Mouse (Mus musculus): Measurements from ENCODE around the gene Romo1.
"Not testable (repeated sequence)": the region's sequence is repeated elsewhere in the genome, so short reads cannot be mapped to it uniquely, and the experiment has no call there.

Romo1 gene

GRCm38 (mm10) chr2:156179796-156180093 lies 35.9 kb downstream of the Romo1 start:
- DNase-seq (ENCODE audit: low read depth), result no peak

- DNase-seq (ENCODE audit: low read depth), result peak; percentile 99
Measured at GRCm38 (mm10) chr2:156180094-156180821, 36.4 kb downstream of the Romo1 start, which contains the start of gene Rbm39. Gene Rbm39, minus strand, starts transcription at chr2:156180238.

GRCm38 (mm10) chr2:156180824-156181590 lies 37.2 kb downstream of the Romo1 start:
- no peak for DNase-seq (ENCODE audit: low read depth)

GRCm38 (mm10) chr2:156181592-156181991 lies 37.8 kb downstream of the Romo1 start:
- DNase-seq (ENCODE audit: low read depth), result no peak

GRCm38 (mm10) chr2:156189241-156189640 lies 45.4 kb downstream of the Romo1 start:
- not testable (repeated sequence) for DNase-seq (ENCODE audit: low read depth)

GRCm38 (mm10) chr2:156190004-156190896 lies 46.4 kb downstream of the Romo1 start:
- no peak for DNase-seq (ENCODE audit: low read depth)

- no peak for DNase-seq (ENCODE audit: low read depth)
Measured at GRCm38 (mm10) chr2:156191540-156191939, 47.7 kb downstream of the Romo1 start.

GRCm38 (mm10) chr2:156192068-156192467 lies 48.2 kb downstream of the Romo1 start:
- no peak for DNase-seq (ENCODE audit: low read depth)

GRCm38 (mm10) chr2:156193066-156193862 lies 49.4 kb downstream of the Romo1 start:
- no peak for DNase-seq (ENCODE audit: low read depth)

GRCm38 (mm10) chr2:156194571-156194970 lies 50.7 kb downstream of the Romo1 start:
- no peak for DNase-seq (ENCODE audit: low read depth)

All from fibroblast of lung, adult 2 months (primary cell).